Mouse (Mus musculus) lung, adult 2 months (tissue): ENCODE results near the gene Shroom1.

Source experiments
- CTCF ChIP-seq: fragments of 200-500 bp; IDR thresholded peaks from 2 replicates; pipeline ENCODE4 v1.5.1; 2011; ENCODE audit warnings: mild to moderate bottlenecking, low read length, control low read depth; ENCODE audit not compliant: insufficient read depth
- POLR2A ChIP-seq: fragments of 200-500 bp; IDR thresholded peaks from 2 replicates; pipeline ENCODE4 v1.6.1; 2011; ENCODE audit warnings: low read depth, mild to moderate bottlenecking, control low read depth, low read length, borderline replicate concordance; ENCODE audit errors: extremely low read depth

DNA sequence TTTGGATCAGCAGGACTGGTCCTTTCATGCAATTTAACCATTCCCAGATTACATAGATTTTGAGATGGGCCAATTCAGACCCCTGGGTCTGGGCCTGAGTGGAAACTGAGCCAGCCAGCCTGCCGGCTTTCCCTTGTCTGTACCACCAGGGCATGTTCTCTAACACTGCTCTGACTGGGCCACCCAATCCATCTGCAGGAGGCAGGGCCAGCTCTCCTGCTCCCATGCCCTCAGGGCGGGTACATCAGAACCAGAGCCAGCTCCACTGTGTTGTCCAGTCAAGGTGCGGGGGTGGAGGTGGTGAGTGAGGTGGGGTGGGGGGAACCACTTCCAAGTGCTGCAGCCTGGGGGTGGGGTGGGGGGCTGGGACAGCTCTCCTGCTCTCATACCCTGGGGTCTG, 29.3 kb downstream of the Shroom1 start:
- no peak for TF ChIP-seq CTCF
- TF ChIP-seq POLR2A: no peak
